Mouse (Mus musculus) cortical plate, adult 2 months (tissue): ENCODE measurements at regions not wholly inside any gene's neighbourhood (a gene's known extent, or its start where the extent isn't known, plus 50 kb on each side); places are given as distances from the start of the nearest gene placed in this dataset.

ENCODE experiments used
- CTCF ChIP-seq: fragments of 200-500 bp; IDR thresholded peaks from 2 replicates; pipeline ENCODE4 v1.5.1; 2011; ENCODE audit warnings: mild to moderate bottlenecking, control low read depth, low read length; ENCODE audit not compliant: insufficient read depth; ENCODE audit errors: extremely low read depth
- POLR2A ChIP-seq: fragments of 200-500 bp; IDR thresholded peaks from 2 replicates; pipeline ENCODE4 v1.6.1; 2011; ENCODE audit warnings: mild to moderate bottlenecking, low read length, control low read depth; ENCODE audit not compliant: insufficient read depth; ENCODE audit errors: extremely low read depth

DNA sequence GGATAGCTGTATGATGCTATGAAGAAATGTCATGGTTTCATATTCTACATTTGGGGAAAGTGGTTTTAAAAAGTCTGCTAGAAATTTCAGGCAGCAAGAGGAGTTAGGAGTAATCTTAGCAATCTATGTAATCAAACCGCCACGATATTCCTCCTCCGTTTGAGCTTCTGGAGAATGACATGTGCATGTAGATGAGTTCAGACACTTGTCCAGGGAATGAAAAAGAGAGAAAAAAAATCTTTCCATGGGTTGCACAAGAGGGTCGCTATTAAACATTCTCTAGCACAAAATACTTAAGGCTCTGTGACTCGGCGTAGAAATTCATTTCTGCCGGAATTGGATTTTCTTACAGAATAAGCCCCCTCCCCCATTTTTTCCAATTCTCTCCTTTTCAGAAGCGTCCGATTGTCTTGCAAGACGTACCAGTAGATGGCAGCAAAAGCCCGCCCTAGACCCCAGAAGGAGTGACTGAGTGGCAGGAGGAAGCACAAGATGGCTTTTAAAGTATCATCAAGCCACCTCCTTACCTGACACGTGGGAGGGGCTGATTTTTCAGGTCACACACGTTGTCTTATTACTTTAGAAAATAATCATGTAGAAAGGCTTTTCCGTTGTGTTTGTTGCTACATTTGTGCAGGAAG, 454.1 kb upstream of the Sel1l start:
- no peak for TF ChIP-seq POLR2A
- peak; percentile 73 for TF ChIP-seq CTCF
